Mouse (Mus musculus): ENCODE measurements around the gene Zzef1.

DNA sequence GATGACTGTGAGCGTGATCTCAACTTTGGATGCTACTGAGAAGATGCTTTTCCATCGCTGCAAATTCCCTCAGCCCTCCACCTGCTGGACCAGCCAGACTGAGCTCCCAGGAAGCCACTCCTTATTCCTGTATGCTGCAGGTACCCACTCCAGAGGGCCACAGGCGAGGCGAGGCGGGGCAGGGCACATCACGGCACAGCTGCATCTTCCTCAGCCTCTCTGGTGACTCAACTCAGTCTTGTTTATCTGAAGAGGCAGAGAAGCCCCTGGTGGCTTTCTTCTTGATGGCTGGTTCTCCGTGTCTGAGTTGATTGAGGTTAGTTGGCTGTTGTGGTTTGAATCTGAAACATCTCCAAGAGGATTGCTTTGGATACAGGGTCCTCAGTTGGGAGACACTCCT, 152.2 kb downstream of the Zzef1 start:
- no peak for TF ChIP-seq POLR2A (IDR thresholded peaks at IDR 0.05; ENCODE audit: insufficient read length, low read depth)
- TF ChIP-seq TCF12 (IDR thresholded peaks at IDR 0.05; ENCODE audit: insufficient read depth, poor library complexity, severe bottlenecking) = no peak
- TF ChIP-seq E2F4 (IDR thresholded peaks at IDR 0.05; ENCODE audit: insufficient read depth) = no peak
- TF ChIP-seq USF1 (IDR thresholded peaks at IDR 0.05; ENCODE audit: low read depth) = no peak
- no peak for TF ChIP-seq POLR2AphosphoS2 (IDR thresholded peaks at IDR 0.05; ENCODE audit: insufficient read length, low read depth)
- TF ChIP-seq MYOG (IDR thresholded peaks at IDR 0.05; ENCODE audit: control insufficient read depth in 1 of 3, insufficient read depth in 1 of 3, insufficient read length in 2 of 3, low read depth in 2 of 3) = no peak
- no peak for TF ChIP-seq MYOD1 (IDR thresholded peaks at IDR 0.05; ENCODE audit: control insufficient read depth in 1 of 3, insufficient read length in 2 of 3, low read depth in 2 of 3)

All from myocyte (in vitro differentiated cells).